Mouse (Mus musculus): Measurements from ENCODE around the gene Col16a1. TPM values are rescaled to one million over a fixed set of nuclear protein-coding genes. Genes with fewer than 3 reads are reported as not detected.

Gene Col16a1
- polyA plus RNA-seq, 1 experiment = 3.6 TPM

GRCm38 (mm10) chr4:130081345-130082190, 33.9 kb downstream of the Col16a1 start:
- no peaks in the 10 kb centered on the region for H3K9me3 ChIP-seq (replicated peaks; ENCODE audit: control insufficient read depth, insufficient read depth, low read length, poor library complexity, severe bottlenecking)
- no peaks in the 10 kb centered on the region for H3K4me1 ChIP-seq (ENCODE audit: control insufficient read depth, insufficient read depth, low read length)
- no peak overlapping the region for H3K4me3 ChIP-seq (ENCODE audit: low read depth, low read length)
- H3K36me3 ChIP-seq (ENCODE audit: control insufficient read depth, insufficient read depth, low read length, poor library complexity, severe bottlenecking) = no peaks in the 10 kb centered on the region
- H3K27ac ChIP-seq (ENCODE audit: insufficient read depth, low read length) = no peak overlapping the region
- no peaks in the 10 kb centered on the region for H3K27me3 ChIP-seq (ENCODE audit: control insufficient read depth, insufficient read depth, low read length, poor library complexity, severe bottlenecking)
- TF ChIP-seq CTCF (IDR thresholded peaks at IDR 0.05; ENCODE audit: low read depth, low read length) = no peak
- no peak for TF ChIP-seq EP300 (IDR thresholded peaks at IDR 0.05; ENCODE audit: insufficient read depth, low read depth, low read length)
- no peak for TF ChIP-seq POLR2A (IDR thresholded peaks at IDR 0.05; ENCODE audit: insufficient read depth, low read length)
- no peak overlapping the region for H3K9ac ChIP-seq (ENCODE audit: low read depth, poor library complexity, severe bottlenecking)

GRCm38 (mm10) chr4:130082211-130082610, 34.6 kb downstream of the Col16a1 start:
- Histone ChIP-seq H3K9ac (ENCODE audit: low read depth, poor library complexity, severe bottlenecking) (no peak overlapping the region), H3K9me3 (replicated peaks; ENCODE audit: control insufficient read depth, insufficient read depth, low read length, poor library complexity, severe bottlenecking) (no peaks in the 10 kb centered on the region), H3K36me3 (ENCODE audit: control insufficient read depth, insufficient read depth, low read length, poor library complexity, severe bottlenecking) (no peaks in the 10 kb centered on the region), H3K4me1 (ENCODE audit: control insufficient read depth, insufficient read depth, low read length) (no peaks in the 10 kb centered on the region), H3K27me3 (ENCODE audit: control insufficient read depth, insufficient read depth, low read length, poor library complexity, severe bottlenecking) (no peaks in the 10 kb centered on the region), H3K27ac (ENCODE audit: insufficient read depth, low read length) (no peak overlapping the region), H3K4me3 (ENCODE audit: low read depth, low read length) (no peak overlapping the region)
- TF ChIP-seq EP300 (IDR thresholded peaks at IDR 0.05; ENCODE audit: insufficient read depth, low read depth, low read length) (no peak), CTCF (IDR thresholded peaks at IDR 0.05; ENCODE audit: low read depth, low read length) (no peak), POLR2A (IDR thresholded peaks at IDR 0.05; ENCODE audit: insufficient read depth, low read length) (no peak)

GRCm38 (mm10) chr4:130084331-130084945, 36.8 kb downstream of the Col16a1 start:
- H3K9ac ChIP-seq (ENCODE audit: low read depth, poor library complexity, severe bottlenecking) = no peak overlapping the region
- no peak for TF ChIP-seq CTCF (IDR thresholded peaks at IDR 0.05; ENCODE audit: low read depth, low read length)
- TF ChIP-seq EP300 (IDR thresholded peaks at IDR 0.05; ENCODE audit: insufficient read depth, low read depth, low read length) = no peak
- TF ChIP-seq POLR2A (IDR thresholded peaks at IDR 0.05; ENCODE audit: insufficient read depth, low read length) = no peak

GRCm38 (mm10) chr4:130085246-130085820, 37.7 kb downstream of the Col16a1 start:
- Histone ChIP-seq H3K4me3 (ENCODE audit: low read depth, low read length) (no peak overlapping the region), H3K9me3 (replicated peaks; ENCODE audit: control insufficient read depth, insufficient read depth, low read length, poor library complexity, severe bottlenecking) (no peaks in the 10 kb centered on the region), H3K27ac (ENCODE audit: insufficient read depth, low read length) (no peak overlapping the region), H3K4me1 (ENCODE audit: control insufficient read depth, insufficient read depth, low read length) (no peaks in the 10 kb centered on the region), H3K27me3 (ENCODE audit: control insufficient read depth, insufficient read depth, low read length, poor library complexity, severe bottlenecking) (no peaks in the 10 kb centered on the region), H3K9ac (ENCODE audit: low read depth, poor library complexity, severe bottlenecking) (no peak overlapping the region), H3K36me3 (ENCODE audit: control insufficient read depth, insufficient read depth, low read length, poor library complexity, severe bottlenecking) (no peaks in the 10 kb centered on the region)
- TF ChIP-seq POLR2A (IDR thresholded peaks at IDR 0.05; ENCODE audit: insufficient read depth, low read length) (no peak), EP300 (IDR thresholded peaks at IDR 0.05; ENCODE audit: insufficient read depth, low read depth, low read length) (no peak), CTCF (IDR thresholded peaks at IDR 0.05; ENCODE audit: low read depth, low read length) (no peak)

More at GRCm38 (mm10) chr4:130084331-130084945, 36.8 kb downstream of the Col16a1 start:
- Histone ChIP-seq H3K4me3 (ENCODE audit: low read depth, low read length) (no peak overlapping the region), H3K27me3 (ENCODE audit: control insufficient read depth, insufficient read depth, low read length, poor library complexity, severe bottlenecking) (no peaks in the 10 kb centered on the region), H3K36me3 (ENCODE audit: control insufficient read depth, insufficient read depth, low read length, poor library complexity, severe bottlenecking) (no peaks in the 10 kb centered on the region), H3K27ac (ENCODE audit: insufficient read depth, low read length) (no peak overlapping the region), H3K9me3 (replicated peaks; ENCODE audit: control insufficient read depth, insufficient read depth, low read length, poor library complexity, severe bottlenecking) (no peaks in the 10 kb centered on the region), H3K4me1 (ENCODE audit: control insufficient read depth, insufficient read depth, low read length) (no peaks in the 10 kb centered on the region)

GRCm38 (mm10) chr4:130087293-130087692, 39.7 kb downstream of the Col16a1 start:
- Histone ChIP-seq H3K36me3 (ENCODE audit: control insufficient read depth, insufficient read depth, low read length, poor library complexity, severe bottlenecking) (no peaks in the 10 kb centered on the region), H3K27me3 (ENCODE audit: control insufficient read depth, insufficient read depth, low read length, poor library complexity, severe bottlenecking) (no peaks in the 10 kb centered on the region; the same call in 1 of the 2 replicates), H3K4me3 (ENCODE audit: low read depth, low read length) (no peak overlapping the region), H3K9me3 (replicated peaks; ENCODE audit: control insufficient read depth, insufficient read depth, low read length, poor library complexity, severe bottlenecking) (no peaks in the 10 kb centered on the region), H3K9ac (ENCODE audit: low read depth, poor library complexity, severe bottlenecking) (no peak overlapping the region), H3K27ac (ENCODE audit: insufficient read depth, low read length) (no peak overlapping the region), H3K4me1 (ENCODE audit: control insufficient read depth, insufficient read depth, low read length) (no peaks in the 10 kb centered on the region)
- TF ChIP-seq CTCF (IDR thresholded peaks at IDR 0.05; ENCODE audit: low read depth, low read length) (peak; percentile 99), POLR2A (IDR thresholded peaks at IDR 0.05; ENCODE audit: insufficient read depth, low read length) (no peak), EP300 (IDR thresholded peaks at IDR 0.05; ENCODE audit: insufficient read depth, low read depth, low read length) (no peak)
